Mouse (Mus musculus) myocyte (in vitro differentiated cells): Measurements from ENCODE around the gene Mapk1ip1.

Source experiments
- E2F4 ChIP-seq: IDR thresholded peaks from one replicate; pipeline ENCODE4 v1.6.1; 2011; ENCODE audit warnings: mild to moderate bottlenecking, control low read depth, moderate library complexity; ENCODE audit not compliant: insufficient read depth
- MAX ChIP-seq: IDR thresholded peaks from one replicate; pipeline ENCODE4 v1.6.1; 2011; ENCODE audit warnings: low read depth, mild to moderate bottlenecking, control low read depth
- MYOD1 ChIP-seq, 3 experiments: IDR thresholded peaks; one replicate each; pipeline ENCODE4 v1.6.1; 2011; ENCODE audit warnings: control low read depth in 2 of 3, low read depth in 2 of 3, mild to moderate bottlenecking in 2 of 3, moderate library complexity in 1 of 3; ENCODE audit not compliant: insufficient read length in 2 of 3, control insufficient read depth in 1 of 3
- POLR2A ChIP-seq: IDR thresholded peaks from one replicate; pipeline ENCODE4 v1.6.1; 2011; ENCODE audit warnings: low read depth, mild to moderate bottlenecking, control low read depth, moderate library complexity; ENCODE audit not compliant: insufficient read length
- POLR2AphosphoS2 ChIP-seq: IDR thresholded peaks from one replicate; pipeline ENCODE4 v1.6.1; 2011; ENCODE audit warnings: low read depth, control low read depth; ENCODE audit not compliant: insufficient read length
- SRF ChIP-seq: IDR thresholded peaks from one replicate; pipeline ENCODE4 v1.6.1; 2011; ENCODE audit warnings: low read depth; ENCODE audit not compliant: control insufficient read depth, insufficient read length
- TCF12 ChIP-seq: IDR thresholded peaks from one replicate; pipeline ENCODE4 v1.6.1; 2011; ENCODE audit warnings: mild to moderate bottlenecking, control low read depth; ENCODE audit not compliant: poor library complexity, insufficient read depth, severe bottlenecking
- TCF3 ChIP-seq: IDR thresholded peaks from one replicate; pipeline ENCODE4 v1.6.1; 2011; ENCODE audit warnings: low read depth, control low read depth; ENCODE audit not compliant: insufficient read length
- USF1 ChIP-seq: IDR thresholded peaks from one replicate; pipeline ENCODE4 v1.6.1; 2011; ENCODE audit warnings: low read depth, mild to moderate bottlenecking, control low read depth, moderate library complexity

DNA sequence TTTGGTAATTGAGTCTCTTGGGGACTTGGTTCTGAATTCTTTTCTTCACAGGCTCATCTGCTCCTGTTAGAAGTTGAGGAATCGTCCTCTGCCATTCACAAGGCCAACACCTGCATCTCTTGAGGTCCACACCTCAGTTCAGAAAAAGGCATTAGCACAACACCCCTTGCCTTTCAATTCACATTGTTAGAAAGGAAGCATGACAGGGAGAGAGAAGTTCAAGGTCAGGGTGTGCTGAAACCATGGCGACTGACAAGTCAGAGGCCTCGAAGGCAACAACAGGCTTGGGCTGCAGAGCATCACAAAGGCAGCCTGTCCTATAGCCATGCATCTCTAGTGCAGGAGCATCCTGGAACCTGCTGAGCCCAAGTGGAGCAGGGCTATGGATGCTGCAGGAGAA is 38.9 kb downstream of the Mapk1ip1 start:
- TF ChIP-seq MAX (no peak), SRF (no peak), POLR2A (no peak), USF1 (no peak), TCF3 (no peak), MYOD1 (IDR thresholded peaks at IDR 0.05; ENCODE audit: control insufficient read depth in 1 of 3, insufficient read length in 2 of 3, low read depth in 2 of 3) (no peak), POLR2AphosphoS2 (no peak), E2F4 (no peak), TCF12 (no peak)
